In genomic region chr10:39543258-39543770, GRCm38 (mm10) we compare ENCODE assay signal across 10 mouse cellular contexts.
DNase-seq lines count a peak whose midpoint lies in the region; ATAC-seq and TF ChIP-seq lines count a peak whose summit lies in the region.
"Had no signal": no experiment of that assay in that cellular context is flagged by ENCODE, and none has a peak within 500 bp of the region (broad histone marks: within the 10 kb centered on the region; RNA-seq: fewer than 3 reads in every experiment).

No protein-coding gene starts in this region.

- intact Hi-C loops in heart, postnatal 25 days (cut with DNase I): no loop called here

- TF ChIP-seq CTCF in E14TG2a.4 (conservative IDR thresholded peaks at IDR 0.05; ENCODE audit: low read length): no peak

- WGBS in heart, embryonic 15.5 days: 66% methylated on average over 5 of the region's 5 CpGs
- WGBS in forebrain, embryonic 13.5 days: 70% methylated on average over 5 of the region's 5 CpGs
- 85% methylated on average over 5 of the region's 5 CpGs for WGBS in limb, embryonic 15.5 days

- ATAC-seq in heart, embryonic 15.5 days (replicated peaks; ENCODE audit: insufficient number of reproducible peaks, insufficient read depth, low FRiP score, low read depth): no peak
- no peak for ATAC-seq in forebrain, embryonic 13.5 days
- 0 out of 2 replicates have a peak, but pooled peaks have one; percentile 16 for ATAC-seq in limb, embryonic 15.5 days (ENCODE audit: insufficient number of reproducible peaks, low FRiP score, low TSS enrichment, low read depth)
- ATAC-seq in activated CD4-positive, CD25-positive, alpha-beta regulatory T cell, adult 4 months: no peak
- ATAC-seq in megakaryocyte, adult 5-6 weeks (ENCODE audit: poor library complexity, severe bottlenecking): no peak

- H3K9me3 ChIP-seq in heart, embryonic 15.5 days (replicated peaks): no peaks in the 10 kb centered on the region
- H3K9me3 ChIP-seq in E14TG2a.4 (ENCODE audit: low read length): no peaks in the 10 kb centered on the region
- H3K9me3 ChIP-seq in forebrain, embryonic 13.5 days (replicated peaks): no peaks in the 10 kb centered on the region
- no peaks in the 10 kb centered on the region for H3K9me3 ChIP-seq in limb, embryonic 15.5 days
- H3K9me3 ChIP-seq: megakaryocyte, embryonic 14.5 days had no signal

- H3K4me1 ChIP-seq in heart, embryonic 15.5 days (replicated peaks): peaks cover 37% of the 10 kb centered on the region
- peaks cover 55% of the 10 kb centered on the region for H3K4me1 ChIP-seq in E14TG2a.4 (replicated peaks; ENCODE audit: low read depth, low read length)
- H3K4me1 ChIP-seq in forebrain, embryonic 13.5 days: peaks cover 72% of the 10 kb centered on the region
- H3K4me1 ChIP-seq in limb, embryonic 15.5 days: peaks cover 56% of the 10 kb centered on the region

- no peaks in the 10 kb centered on the region for H3K36me3 ChIP-seq in heart, embryonic 15.5 days
- H3K36me3 ChIP-seq in E14TG2a.4 (ENCODE audit: insufficient read depth, low read length): no peaks in the 10 kb centered on the region
- H3K36me3 ChIP-seq in forebrain, embryonic 13.5 days (ENCODE audit: poor library complexity, severe bottlenecking): 0 out of 2 replicates have a peak, but pooled peaks cover 12% of the 10 kb centered on the region
- H3K36me3 ChIP-seq in limb, embryonic 15.5 days: peaks cover 10% of the 10 kb centered on the region; the same call in 1 of the 2 replicates

- H3K4me3 ChIP-seq in heart, embryonic 15.5 days: no peak overlapping the region
- H3K4me3 ChIP-seq in E14TG2a.4 (replicated peaks; ENCODE audit: low read length): peak overlapping the region; percentile 32; the same call in 1 of the 2 replicates
- no peak overlapping the region for H3K4me3 ChIP-seq in forebrain, embryonic 13.5 days
- no peak overlapping the region for H3K4me3 ChIP-seq in limb, embryonic 15.5 days
- H3K4me3 ChIP-seq: megakaryocyte, embryonic 14.5 days had no signal

- DNase-seq in heart, postnatal 25 days (ENCODE audit: low spot score): no peak
- DNase-seq in gastrocnemius, adult 18-20 months (ENCODE audit: low spot score): no peak
- DNase-seq: liver had no signal

- H3K27ac ChIP-seq in heart, embryonic 15.5 days: peak overlapping the region; percentile 45; the same call in 1 of the 2 replicates
- H3K27ac ChIP-seq in forebrain, embryonic 13.5 days: peak overlapping the region; percentile 98
- H3K27ac ChIP-seq in limb, embryonic 15.5 days: peak overlapping the region; percentile 86

- H3K4me2 ChIP-seq in heart, embryonic 15.5 days: no peak overlapping the region
- H3K4me2 ChIP-seq in forebrain, embryonic 13.5 days: no peak overlapping the region
- no peak overlapping the region for H3K4me2 ChIP-seq in limb, embryonic 15.5 days

- H3K27me3 ChIP-seq in heart, embryonic 15.5 days: no peaks in the 10 kb centered on the region
- H3K27me3 ChIP-seq in E14TG2a.4 (ENCODE audit: insufficient read depth, low read length): no peaks in the 10 kb centered on the region
- 0 out of 2 replicates have a peak, but pooled peaks cover 2% of the 10 kb centered on the region for H3K27me3 ChIP-seq in forebrain, embryonic 13.5 days
- no peaks in the 10 kb centered on the region for H3K27me3 ChIP-seq in limb, embryonic 15.5 days
- H3K27me3 ChIP-seq: megakaryocyte, embryonic 14.5 days had no signal

- no peak overlapping the region for H3K9ac ChIP-seq in heart, embryonic 15.5 days
- H3K9ac ChIP-seq in forebrain, embryonic 13.5 days: no peak overlapping the region
- H3K9ac ChIP-seq in limb, embryonic 15.5 days: no peak overlapping the region

Comparison
In these comparisons a context has a peak if more than half of its experiments do, and no peak if none do; other contexts are left out.
1. H3K27ac ChIP-seq: peak in every context shown above with its lines; median percentile 98 in forebrain, embryonic 13.5 days; 86 in limb, embryonic 15.5 days; 45 in heart, embryonic 15.5 days.